Mouse (Mus musculus) stomach, postnatal 0 days (tissue): ENCODE measurements around the gene Dnajb11.

Experiments used
- CTCF ChIP-seq: IDR thresholded peaks from 2 replicates; pipeline ENCODE4 v1.5.1; 2016; ENCODE audit warnings: antibody characterized with exemption, low read depth, mild to moderate bottlenecking, moderate library complexity
- EP300 ChIP-seq: optimal IDR thresholded peaks from 2 replicates; pipeline ENCODE3; 2016; ENCODE audit warnings: antibody characterized with exemption

GRCm38 (mm10) chr16:22877660-22878390 lies 20.2 kb downstream of the Dnajb11 start:
- TF ChIP-seq CTCF, result no peak
- no peak for TF ChIP-seq EP300
